Mouse (Mus musculus): ENCODE results near the gene Maml2.

GRCm38 (mm10) chr9:13302183-13302825, 4.5 kb downstream of the Maml2 start:
- no peak for TF ChIP-seq EP300 (optimal IDR thresholded peaks at IDR 0.05)
- TF ChIP-seq CTCF (IDR thresholded peaks at IDR 0.05; ENCODE audit: low read depth) = no peak

All from stomach, postnatal 0 days (tissue).